Mouse (Mus musculus) ES-Bruce4 (cell line): ENCODE measurements around the gene Kel.

Source experiments
- CTCF ChIP-seq: IDR thresholded peaks from one replicate; pipeline ENCODE4 v1.8.1; 2011; ENCODE audit warnings: low read depth, low read length
- EP300 ChIP-seq: IDR thresholded peaks from 2 replicates; pipeline ENCODE4 v1.6.1; 2011; ENCODE audit warnings: low read depth, low read length; ENCODE audit not compliant: insufficient read depth
- POLR2A ChIP-seq: IDR thresholded peaks from one replicate; pipeline ENCODE4 v1.8.1; 2011; ENCODE audit warnings: low read length; ENCODE audit not compliant: insufficient read depth

- no peak for TF ChIP-seq POLR2A
- no peak for TF ChIP-seq CTCF
- TF ChIP-seq EP300 = no peak
Observed at GRCm38 (mm10) chr6:41684131-41684530, 20.0 kb downstream of the Kel start, which contains the start of gene Llcfc1.
